Mouse (Mus musculus): ENCODE data around the gene Alox15. TPM values are rescaled to one million over a fixed set of nuclear protein-coding genes. Genes with fewer than 3 reads are reported as not detected.

Gene Alox15
- polyA plus RNA-seq, 1 experiment from 2014 or later: 2.0 TPM

Other genes with a start within 250 kb of the Alox15 start
- 0.31 and 0.36 TPM in 2 replicates for gene Mgl2, start 221.7 kb downstream of the Alox15 start, polyA plus RNA-seq (2015; fragmentation: Nextera tagmentation; extraction: Ambion mirVana)
- gene Clec10a, start 195.8 kb downstream of the Alox15 start, polyA plus RNA-seq (2015; fragmentation: Nextera tagmentation; extraction: Ambion mirVana): 0.67 and 0.80 TPM in 2 replicates
- gene Slc16a11, start 139.3 kb downstream of the Alox15 start, polyA plus RNA-seq (2015; fragmentation: Nextera tagmentation; extraction: Ambion mirVana): 5.2 and 5.5 TPM in 2 replicates
- gene Slc16a13, start 131.0 kb downstream of the Alox15 start, polyA plus RNA-seq (2015; fragmentation: Nextera tagmentation; extraction: Ambion mirVana): 18.6 and 19.3 TPM in 2 replicates
- gene Bcl6b, start 122.2 kb downstream of the Alox15 start, polyA plus RNA-seq (2015; fragmentation: Nextera tagmentation; extraction: Ambion mirVana): 27.4 and 31.3 TPM in 2 replicates
- 170 and 173 TPM in 2 replicates for gene 0610010K14Rik, start 114.1 kb downstream of the Alox15 start, polyA plus RNA-seq (2015; fragmentation: Nextera tagmentation; extraction: Ambion mirVana)
- 10.5 and 11.5 TPM in 2 replicates for gene Gm21988, start 112.2 kb downstream of the Alox15 start, polyA plus RNA-seq (2015; fragmentation: Nextera tagmentation; extraction: Ambion mirVana)
- 235 and 255 TPM in 2 replicates for gene Rnasek, start 112.2 kb downstream of the Alox15 start, polyA plus RNA-seq (2015; fragmentation: Nextera tagmentation; extraction: Ambion mirVana)
- gene Alox12, start 96.7 kb downstream of the Alox15 start, polyA plus RNA-seq (2015; fragmentation: Nextera tagmentation; extraction: Ambion mirVana): 6.5 and 6.9 TPM in 2 replicates
- gene Alox12e, start 29.4 kb downstream of the Alox15 start, polyA plus RNA-seq (2015; fragmentation: Nextera tagmentation; extraction: Ambion mirVana): 0.07 and 0.09 TPM in 2 replicates
- 40.3 and 41.9 TPM in 2 replicates for gene Pelp1, start 58.0 kb upstream of the Alox15 start, polyA plus RNA-seq (2015; fragmentation: Nextera tagmentation; extraction: Ambion mirVana)
- gene Arrb2, start 80.6 kb upstream of the Alox15 start, polyA plus RNA-seq (2015; fragmentation: Nextera tagmentation; extraction: Ambion mirVana): 15.3 and 19.0 TPM in 2 replicates
- 43.9 and 46.3 TPM in 2 replicates for gene Med11, start 99.9 kb upstream of the Alox15 start, polyA plus RNA-seq (2015; fragmentation: Nextera tagmentation; extraction: Ambion mirVana)
- 1.4 and 1.5 TPM in 2 replicates for gene Zmynd15, start 107.4 kb upstream of the Alox15 start, polyA plus RNA-seq (2015; fragmentation: Nextera tagmentation; extraction: Ambion mirVana)
- 9.1 and 9.7 TPM in 2 replicates for gene Cxcl16, start 108.0 kb upstream of the Alox15 start, polyA plus RNA-seq (2015; fragmentation: Nextera tagmentation; extraction: Ambion mirVana)
- 0.69 and 0.80 TPM in 2 replicates for gene Tm4sf5, start 153.2 kb upstream of the Alox15 start, polyA plus RNA-seq (2015; fragmentation: Nextera tagmentation; extraction: Ambion mirVana)
- gene Vmo1, start 162.6 kb upstream of the Alox15 start, polyA plus RNA-seq (2015; fragmentation: Nextera tagmentation; extraction: Ambion mirVana): 0.37 and 0.50 TPM in 2 replicates
- gene Gltpd2, start 167.2 kb upstream of the Alox15 start, polyA plus RNA-seq (2015; fragmentation: Nextera tagmentation; extraction: Ambion mirVana): 0.51 and 0.62 TPM in 2 replicates
- 789 and 872 TPM in 2 replicates for gene Psmb6, start 173.3 kb upstream of the Alox15 start, polyA plus RNA-seq (2015; fragmentation: Nextera tagmentation; extraction: Ambion mirVana)
- not detected in 2 replicates for gene Gm40193, start 180.9 kb upstream of the Alox15 start, polyA plus RNA-seq (2015; fragmentation: Nextera tagmentation; extraction: Ambion mirVana)
- 8.5 and 8.8 TPM in 2 replicates for gene Pld2, start 188.0 kb upstream of the Alox15 start, polyA plus RNA-seq (2015; fragmentation: Nextera tagmentation; extraction: Ambion mirVana)
- 15.9 and 17.4 TPM in 2 replicates for gene Mink1, start 210.8 kb upstream of the Alox15 start, polyA plus RNA-seq (2015; fragmentation: Nextera tagmentation; extraction: Ambion mirVana)

Measured in kidney, embryonic 16.5 days (tissue).